Mouse (Mus musculus) cortical plate, adult 2 months (tissue): ENCODE measurements around the gene Rimklb.

ENCODE experiments used
- CTCF ChIP-seq: fragments of 200-500 bp; IDR thresholded peaks from 2 replicates; pipeline ENCODE4 v1.5.1; 2011; ENCODE audit warnings: mild to moderate bottlenecking, control low read depth, low read length; ENCODE audit not compliant: insufficient read depth; ENCODE audit errors: extremely low read depth
- POLR2A ChIP-seq: fragments of 200-500 bp; IDR thresholded peaks from 2 replicates; pipeline ENCODE4 v1.6.1; 2011; ENCODE audit warnings: mild to moderate bottlenecking, low read length, control low read depth; ENCODE audit not compliant: insufficient read depth; ENCODE audit errors: extremely low read depth

GRCm38 (mm10) chr6:122496501-122496900, 2.1 kb downstream of the Rimklb start:
- TF ChIP-seq CTCF: no peak
- no peak for TF ChIP-seq POLR2A
